Mouse (Mus musculus) limb, embryonic 14.5 days (tissue): ENCODE measurements around the gene Tjp1. TPM values are rescaled to one million over a fixed set of nuclear protein-coding genes. Genes with fewer than 3 reads are reported as not detected.

Experiments
- ATAC-seq: fragments of 200-750 bp; cut with Nextera tagmentation; 2 replicates; pipeline ENCODE4 v1.8.0; 2017; ENCODE audit warnings: low read depth, moderate number of reproducible peaks, moderate TSS enrichment; ENCODE audit not compliant: low FRiP score
- DNase-seq: peaks from one replicate; pipeline ENCODE4 v3.0.0-alpha.2; 2015; ENCODE audit warnings: low spot score
- H3K27ac ChIP-seq: fragments of 300-500 bp; sonication (generic); replicated peaks from 2 replicates; pipeline ENCODE4 v1.5.1; 2014; ENCODE audit warnings: low read depth, mild to moderate bottlenecking, low read length, moderate library complexity, mixed read lengths
- H3K27me3 ChIP-seq: fragments of 300-500 bp; sonication (generic); 2 replicates; pipeline ENCODE4 v1.6.1; 2014; ENCODE audit warnings: low read length, mixed read lengths; ENCODE audit not compliant: control insufficient read depth, insufficient read depth
- H3K36me3 ChIP-seq: fragments of 300-500 bp; sonication (generic); 2 replicates; pipeline ENCODE4 v1.6.1; 2014; ENCODE audit warnings: mild to moderate bottlenecking, low read length, moderate library complexity, mixed read lengths; ENCODE audit not compliant: control insufficient read depth, insufficient read depth
- H3K4me1 ChIP-seq: fragments of 300-500 bp; sonication (generic); 2 replicates; pipeline ENCODE4 v1.6.1; 2014; ENCODE audit warnings: antibody characterized with exemption, low read length, mixed read lengths; ENCODE audit not compliant: control insufficient read depth, insufficient read depth
- H3K4me2 ChIP-seq: fragments of 300-500 bp; sonication (generic); replicated peaks from 2 replicates; pipeline ENCODE4 v1.6.1; 2014; ENCODE audit warnings: low read depth, mild to moderate bottlenecking, low read length, moderate library complexity; ENCODE audit not compliant: severe bottlenecking
- H3K4me3 ChIP-seq: fragments of 300-500 bp; sonication (generic); replicated peaks from 2 replicates; pipeline ENCODE4 v1.5.1; 2014; ENCODE audit warnings: low read length
- H3K9ac ChIP-seq: fragments of 300-500 bp; sonication (generic); 2 replicates; pipeline ENCODE4 v1.6.1; 2014; ENCODE audit warnings: mild to moderate bottlenecking, low read depth, low read length, moderate library complexity; ENCODE audit not compliant: severe bottlenecking
- H3K9me3 ChIP-seq: fragments of 300-500 bp; sonication (generic); 2 replicates; pipeline ENCODE4 v1.6.1; 2016; ENCODE audit warnings: low read length; ENCODE audit not compliant: control insufficient read depth
- POLR2A ChIP-seq: fragments of 200-500 bp; IDR thresholded peaks from 2 replicates; pipeline ENCODE4 v1.8.0; 2012; ENCODE audit warnings: inconsistent platforms, mild to moderate bottlenecking, moderate library complexity, borderline replicate concordance; ENCODE audit not compliant: insufficient read depth, insufficient read length; ENCODE audit errors: extremely low read depth
- WGBS: fragments of 180-500 bp; shearing (Covaris S2); extraction: QIAGEN DNeasy Blood & Tissue Kit; methylation state at CpG from one replicate; pipeline ENCODE4 v1.1.7; 2014; 5-methylcytosine and 5-hydroxymethylcytosine counted together
- polyA plus RNA-seq, 2 experiments: library from polyadenylated mRNA; depleted of rRNA in 1 of 2; stranded (reverse) in 1 of 2; unstranded in 1 of 2; fragments of >200 nt; fragmentation: Nextera tagmentation in 1 of 2; extraction: Ambion mirVana in 1 of 2; gene quantifications; 2 replicates each; pipeline versions ENCODE4 v1.2.1 to v1.2.3; 2012 to 2014

Tjp1 gene
- polyA plus RNA-seq, 2 experiments: 17.9 to 37.2 TPM

DNA sequence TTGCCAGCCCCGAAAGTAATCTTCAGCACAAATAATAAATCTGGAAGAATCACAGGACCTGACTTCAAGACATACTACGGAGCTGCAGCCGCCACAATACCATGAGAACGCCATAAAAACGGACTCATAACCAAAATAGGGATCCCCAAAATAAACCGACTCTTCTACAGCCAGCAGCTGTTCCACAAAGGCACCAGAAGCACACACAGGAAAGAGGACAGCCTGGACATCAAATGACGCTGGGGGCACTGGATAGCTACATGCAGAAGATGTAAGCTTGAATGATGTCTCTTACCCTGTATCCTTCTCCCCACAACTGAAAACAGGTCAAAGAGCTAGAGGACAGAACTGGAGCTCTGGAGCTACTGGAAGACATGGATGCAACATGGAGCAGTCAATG is 138.0 kb downstream of the Tjp1 start:
- ATAC-seq: no peak
- no peak overlapping the region for H3K27ac ChIP-seq
- H3K4me2 ChIP-seq: no peak overlapping the region
- H3K4me3 ChIP-seq: no peak overlapping the region
- no peak for TF ChIP-seq POLR2A
- no peaks in the 10 kb centered on the region for H3K27me3 ChIP-seq
- no peak for DNase-seq
- H3K9ac ChIP-seq: no peak overlapping the region
- H3K36me3 ChIP-seq: no peaks in the 10 kb centered on the region
- WGBS: 82% methylated on average over 7 of the region's 7 CpGs
- H3K9me3 ChIP-seq: no peaks in the 10 kb centered on the region
- H3K4me1 ChIP-seq: peaks cover 6% of the 10 kb centered on the region

DNA sequence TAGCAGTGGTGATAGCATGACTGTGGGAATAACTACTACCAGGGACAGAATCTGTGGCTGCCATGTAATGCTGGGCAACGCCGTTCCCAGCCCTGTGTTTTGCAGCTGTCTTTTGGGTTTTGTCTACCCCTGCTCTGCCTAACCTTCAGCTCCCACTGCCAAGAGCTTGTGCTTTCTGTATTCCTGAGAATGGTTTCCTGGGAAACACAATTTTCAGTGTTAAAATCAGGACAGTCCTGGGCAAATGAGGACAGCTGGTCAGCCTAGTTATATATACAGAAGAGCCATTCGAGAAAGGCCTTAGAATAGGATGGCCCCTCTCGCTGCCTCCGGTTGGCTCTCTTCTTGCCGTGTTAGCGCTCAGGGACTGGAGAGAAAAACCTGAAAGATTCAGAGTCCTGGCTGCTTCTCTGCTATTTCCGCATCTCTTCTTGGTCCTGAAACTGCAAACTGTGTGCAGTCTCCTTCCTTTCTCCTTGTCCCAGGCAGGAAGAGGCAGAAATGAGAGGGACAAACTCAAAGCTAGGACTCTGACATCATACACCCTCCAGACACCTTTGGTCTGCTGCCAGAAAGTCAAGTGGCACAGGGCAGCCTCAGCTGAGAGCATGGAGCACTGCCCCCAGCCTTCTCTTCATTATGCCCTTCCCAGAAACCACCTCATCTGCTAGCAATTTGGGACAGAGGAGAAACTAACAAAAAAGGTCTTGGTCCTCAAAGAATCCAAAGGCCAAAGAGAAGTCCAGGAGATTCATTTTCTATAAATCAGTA is 139.2 kb downstream of the Tjp1 start:
- no peak for DNase-seq
- Histone ChIP-seq H3K27ac (no peak overlapping the region), H3K4me1 (no peaks in the 10 kb centered on the region)

DNA sequence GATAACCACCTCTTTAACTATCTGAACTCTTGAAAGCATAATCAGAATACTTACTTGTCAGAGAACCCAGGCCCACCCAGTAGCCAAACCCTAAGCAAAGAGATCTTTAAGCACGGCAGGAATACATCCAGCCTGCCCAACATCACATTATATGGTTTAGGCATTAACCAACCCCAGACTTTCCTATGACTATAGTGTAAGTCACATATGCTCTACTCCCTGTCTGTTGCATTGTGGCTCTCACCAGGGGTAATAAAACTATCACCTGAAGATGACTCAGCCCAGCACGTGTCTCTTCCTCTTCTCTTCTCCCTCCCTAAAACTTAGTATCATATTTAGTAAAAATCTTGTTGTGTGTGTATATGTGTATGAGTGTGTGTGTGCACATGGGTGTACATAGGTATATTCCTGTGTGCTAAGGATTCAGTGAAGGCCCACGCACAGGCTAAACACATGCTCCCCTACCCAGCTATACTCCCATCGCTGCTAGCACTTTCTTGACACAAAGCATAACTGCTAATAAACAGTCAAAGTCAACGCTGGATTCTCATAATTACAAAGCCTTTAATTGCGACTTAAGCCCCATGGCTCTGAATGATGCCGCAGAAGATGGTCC is 139.9 kb downstream of the Tjp1 start:
- TF ChIP-seq POLR2A: no peak
- ATAC-seq: no peak
- Histone ChIP-seq H3K9ac (no peak overlapping the region), H3K27me3 (no peaks in the 10 kb centered on the region), H3K27ac (no peak overlapping the region), H3K4me2 (no peak overlapping the region), H3K4me3 (no peak overlapping the region), H3K36me3 (no peaks in the 10 kb centered on the region), H3K9me3 (no peaks in the 10 kb centered on the region), H3K4me1 (no peaks in the 10 kb centered on the region)
- no peak for DNase-seq
- 75% methylated on average over 7 of the region's 7 CpGs for WGBS

More for the DNA sequence above, 139.2 kb downstream of the Tjp1 start:
- no peak for ATAC-seq
- 87% methylated on average over 8 of the region's 8 CpGs for WGBS
- no peaks in the 10 kb centered on the region for H3K9me3 ChIP-seq
- H3K36me3 ChIP-seq: no peaks in the 10 kb centered on the region
- no peak overlapping the region for H3K9ac ChIP-seq
- H3K27me3 ChIP-seq: no peaks in the 10 kb centered on the region
- H3K4me2 ChIP-seq: no peak overlapping the region
- TF ChIP-seq POLR2A: no peak
- no peak overlapping the region for H3K4me3 ChIP-seq

DNA sequence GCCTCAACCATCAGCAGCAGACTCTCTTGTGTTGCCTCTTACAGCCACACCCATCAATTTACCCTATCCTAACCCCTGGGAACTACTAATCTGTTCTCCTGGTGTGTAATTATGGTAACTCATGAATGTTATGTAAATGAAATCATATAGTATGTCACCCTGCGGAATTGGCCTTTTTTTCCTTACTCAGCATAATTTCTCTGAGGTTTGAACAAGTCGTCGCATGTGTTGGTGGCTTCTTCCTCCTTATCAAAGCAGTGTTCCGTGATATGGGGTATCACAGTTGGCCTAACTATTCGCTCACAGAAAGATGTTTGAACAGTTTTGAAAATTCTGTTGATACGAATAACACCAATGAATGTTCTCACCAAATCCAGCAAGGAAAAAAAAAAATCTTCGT is 142.8 kb downstream of the Tjp1 start:
- Histone ChIP-seq H3K36me3 (no peaks in the 10 kb centered on the region), H3K9me3 (no peaks in the 10 kb centered on the region), H3K4me3 (no peak overlapping the region), H3K27me3 (no peaks in the 10 kb centered on the region), H3K9ac (no peak overlapping the region), H3K4me2 (no peak overlapping the region), H3K4me1 (no peaks in the 10 kb centered on the region), H3K27ac (no peak overlapping the region)
- 92% methylated on average over 7 of the region's 7 CpGs for WGBS
- TF ChIP-seq POLR2A: no peak
- DNase-seq (no peak), ATAC-seq (no peak)

DNA sequence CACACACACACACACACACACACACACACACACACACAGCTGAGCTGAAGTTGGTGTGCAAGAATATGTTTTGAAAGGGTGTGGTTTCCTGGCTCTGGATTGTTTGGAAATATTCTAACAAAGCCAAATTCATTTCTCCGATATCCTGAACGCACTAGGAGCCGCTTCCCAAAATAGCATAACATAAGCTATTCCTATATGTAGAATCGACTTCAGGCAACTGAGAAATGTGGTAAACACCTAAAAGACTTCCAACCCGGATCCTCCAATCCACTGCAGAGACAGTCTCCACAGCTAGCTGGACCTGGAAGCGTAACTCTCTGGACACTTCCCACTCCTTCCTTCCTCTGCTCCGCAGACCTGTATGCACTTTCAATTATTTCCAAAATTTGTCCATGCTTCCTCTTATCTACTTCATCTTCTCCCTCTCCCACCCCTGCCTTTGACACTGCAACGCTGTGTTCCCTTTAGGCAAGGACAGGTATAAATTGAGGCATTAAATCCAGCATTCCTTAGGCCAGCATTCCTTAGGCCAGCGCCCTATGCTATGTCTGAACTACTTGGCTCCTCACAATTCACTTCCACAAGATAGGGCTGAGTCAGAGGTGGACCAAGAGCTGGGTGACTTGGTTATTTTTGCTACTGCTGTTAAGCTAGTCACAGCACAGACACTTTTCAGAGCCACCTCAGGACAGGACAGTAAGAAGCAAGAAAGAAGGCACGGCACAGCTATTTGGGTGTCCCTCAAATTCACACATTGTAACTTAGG is 144.9 kb downstream of the Tjp1 start:
- Histone ChIP-seq H3K27ac (no peak overlapping the region), H3K4me1 (no peaks in the 10 kb centered on the region), H3K27me3 (no peaks in the 10 kb centered on the region), H3K4me2 (no peak overlapping the region), H3K9ac (no peak overlapping the region), H3K9me3 (no peaks in the 10 kb centered on the region), H3K4me3 (no peak overlapping the region), H3K36me3 (no peaks in the 10 kb centered on the region)
- DNase-seq (no peak), ATAC-seq (no peak)
- TF ChIP-seq POLR2A: no peak
- 69% methylated on average over 10 of the region's 10 CpGs for WGBS
